Mouse (Mus musculus): ENCODE results near the gene Gpr89.

Gpr89 gene

DNA sequence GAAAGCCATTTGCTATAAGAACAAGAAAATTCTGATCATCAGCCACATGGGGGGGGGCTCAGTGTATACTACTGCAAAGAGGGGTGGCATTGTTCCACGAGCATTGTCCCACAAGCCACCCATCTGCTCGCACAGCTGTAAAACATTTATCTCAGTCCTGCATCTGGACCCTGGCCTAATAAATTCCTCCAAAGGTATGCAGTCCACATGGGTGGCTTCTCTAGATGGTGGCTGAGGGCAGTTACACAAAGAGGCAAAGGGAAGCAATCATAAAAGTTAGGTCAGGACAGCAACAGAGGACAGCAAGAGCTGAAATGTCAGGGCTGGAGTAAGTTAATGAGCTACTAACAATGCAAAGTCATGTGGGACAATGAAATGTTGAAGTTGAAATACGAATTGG, 81.4 kb downstream of the Gpr89 start:
- DNase-seq (ENCODE audit: low read depth, low spot score) = no peak

DNA sequence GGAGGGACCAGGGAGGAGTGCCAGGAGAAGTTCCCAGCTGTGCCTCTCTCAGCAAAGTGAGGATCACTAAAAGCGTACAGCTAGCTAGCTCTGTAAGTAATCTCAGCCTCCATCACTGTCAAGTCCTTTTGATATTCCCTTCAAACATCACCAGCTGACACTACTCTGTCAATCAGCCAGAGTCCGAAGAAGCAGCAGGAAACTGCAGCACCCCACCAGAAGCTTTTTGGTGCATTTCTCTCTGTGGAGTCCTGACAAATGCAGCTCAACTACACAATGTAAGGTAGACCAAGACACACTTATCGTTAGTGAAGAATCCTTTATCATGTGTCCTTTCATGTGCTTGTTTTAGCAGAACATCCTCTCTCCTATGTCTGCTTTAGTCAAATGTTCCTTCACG, 83.6 kb downstream of the Gpr89 start:
- DNase-seq (ENCODE audit: low read depth, low spot score) = no peak

DNA sequence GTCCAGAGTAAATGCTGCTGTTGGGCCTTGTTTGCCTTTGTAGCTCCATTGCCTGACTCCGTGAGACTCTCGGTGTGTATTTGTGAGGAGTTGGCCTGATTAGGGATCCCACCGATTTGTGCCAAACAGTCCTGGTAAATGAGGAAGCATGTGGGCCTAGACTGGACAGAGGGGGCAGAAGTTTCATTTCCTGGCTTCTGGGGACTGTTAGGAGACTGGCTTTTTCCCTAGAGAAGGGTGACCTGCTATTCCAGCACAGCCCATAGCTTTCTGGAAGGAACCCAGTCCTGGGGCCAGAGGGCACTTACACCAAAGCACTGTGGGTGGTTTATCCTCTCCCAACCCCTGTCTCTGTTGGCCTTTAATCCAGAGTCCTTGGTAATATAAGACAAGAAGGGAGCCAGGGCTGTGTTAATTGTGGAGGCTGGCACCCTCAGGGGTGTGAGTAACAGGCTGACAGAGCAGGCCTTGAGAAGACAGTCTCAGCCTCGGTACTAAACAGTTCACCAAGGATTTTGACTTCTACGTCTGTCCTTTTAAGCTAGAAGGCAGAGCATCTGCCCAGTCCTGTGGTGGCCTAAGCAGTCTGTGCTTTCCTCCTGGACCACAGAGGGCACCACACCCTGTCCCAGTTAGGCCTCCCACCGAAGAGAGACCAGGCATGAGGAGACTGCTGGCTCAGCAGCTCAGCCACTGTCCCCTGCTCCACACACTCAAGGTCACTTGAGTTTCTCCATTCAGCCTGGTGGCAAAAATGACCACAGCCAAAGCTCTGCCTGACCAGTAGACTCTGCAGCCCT, 84.8 kb downstream of the Gpr89 start:
- no peak for DNase-seq (ENCODE audit: low read depth, low spot score)

Data from ES-CJ7 (cell line).